Mouse (Mus musculus) kidney, postnatal 4 days (tissue): ENCODE measurements around the gene 6820408C15Rik.

Experiments used
- DNase-seq, 2 experiments: peaks; one replicate each; pipeline ENCODE4 v3.0.0; 2021; ENCODE audit warnings: mixed read lengths in 2 of 2

The 6820408C15Rik gene

GRCm38 (mm10) chr2:152472434-152472833, 57.0 kb downstream of the 6820408C15Rik start:
- DNase-seq = no peak

GRCm38 (mm10) chr2:152476763-152477162, 61.4 kb downstream of the 6820408C15Rik start, which contains the start of gene Defb20:
Defb20 (plus strand) TSS chr2:152477063.
- no peak for DNase-seq

- no peak for DNase-seq
These were observed 65.5 kb downstream of the 6820408C15Rik start for GRCm38 (mm10) chr2:152480881-152481280.

- DNase-seq = no peak
These were observed 66.3 kb downstream of the 6820408C15Rik start for GRCm38 (mm10) chr2:152481726-152482125.

GRCm38 (mm10) chr2:152487024-152487423, 71.6 kb downstream of the 6820408C15Rik start:
- DNase-seq = peak; percentile 14 to 20

GRCm38 (mm10) chr2:152490038-152490437, 74.7 kb downstream of the 6820408C15Rik start, which contains the start of gene Defb22:
Defb22 (minus strand) TSS chr2:152490138.
- DNase-seq = no peak

- DNase-seq = no peak
These were observed 77.8 kb downstream of the 6820408C15Rik start for GRCm38 (mm10) chr2:152493151-152493550.
